Mouse (Mus musculus) liver, postnatal 0 days (tissue): ENCODE results near the gene Itpr1.

Experiments used
- CTCF ChIP-seq: sonication (generic); IDR thresholded peaks from 2 replicates; pipeline ENCODE4 v1.5.1; 2016; ENCODE audit warnings: antibody characterized with exemption, low read depth
- EP300 ChIP-seq: IDR thresholded peaks from 2 replicates; pipeline ENCODE4 v1.6.1; 2016; ENCODE audit warnings: antibody characterized with exemption, low read depth, mild to moderate bottlenecking

- TF ChIP-seq EP300 (no peak), CTCF (no peak)
These were observed 14.6 kb downstream of the Itpr1 start for GRCm38 (mm10) chr6:108227461-108227860.
